Mouse (Mus musculus) mature B cell (primary cell): Measurements from ENCODE around the gene Hoxd1.

Source experiments
- in situ Hi-C: fragments of 300-500 bp; cut with MboI; formaldehyde crosslinking; loops from 2 replicates; pipeline ENCODE4 v1.14.3; 2019

Gene Hoxd1

GRCm38 (mm10) chr2:74732513-74733316 lies 30.1 kb upstream of the Hoxd1 start:
- in situ Hi-C loops: no loop called here

- in situ Hi-C loops: no loop called here
Observed at GRCm38 (mm10) chr2:74733317-74733661, 29.5 kb upstream of the Hoxd1 start.

GRCm38 (mm10) chr2:74733765-74734164 lies 29.0 kb upstream of the Hoxd1 start:
- in situ Hi-C loops: no loop called here

- in situ Hi-C loops: no loop called here
Observed at GRCm38 (mm10) chr2:74734451-74734850, 28.3 kb upstream of the Hoxd1 start.

GRCm38 (mm10) chr2:74734996-74735811 lies 27.6 kb upstream of the Hoxd1 start:
- in situ Hi-C loops: no loop called here

- in situ Hi-C loops: no loop called here
Observed at GRCm38 (mm10) chr2:74735851-74736687, 26.7 kb upstream of the Hoxd1 start.

- in situ Hi-C loops: no loop called here
Observed at GRCm38 (mm10) chr2:74736688-74737577, 25.8 kb upstream of the Hoxd1 start.

GRCm38 (mm10) chr2:74737578-74738070 lies 25.2 kb upstream of the Hoxd1 start:
- in situ Hi-C loops: no loop called here

- in situ Hi-C loops: no loop called here
Observed at GRCm38 (mm10) chr2:74738623-74739475, 23.9 kb upstream of the Hoxd1 start.

- in situ Hi-C loops: no loop called here
Observed at GRCm38 (mm10) chr2:74739476-74739800, 23.3 kb upstream of the Hoxd1 start.

- in situ Hi-C loops: no loop called here
Observed at GRCm38 (mm10) chr2:74739869-74740268, 22.9 kb upstream of the Hoxd1 start.

- in situ Hi-C loops: no loop called here
Observed at GRCm38 (mm10) chr2:74740311-74741091, 22.3 kb upstream of the Hoxd1 start.

GRCm38 (mm10) chr2:74741252-74741978 lies 21.4 kb upstream of the Hoxd1 start:
- in situ Hi-C loops: no loop called here

- in situ Hi-C loops: no loop called here
Observed at GRCm38 (mm10) chr2:74741979-74742277, 20.9 kb upstream of the Hoxd1 start.

GRCm38 (mm10) chr2:74745540-74746297 lies 17.1 kb upstream of the Hoxd1 start:
- in situ Hi-C loops: no loop called here

GRCm38 (mm10) chr2:74746298-74746921 lies 16.4 kb upstream of the Hoxd1 start:
- in situ Hi-C loops: no loop called here

GRCm38 (mm10) chr2:74747006-74747405 lies 15.8 kb upstream of the Hoxd1 start:
- in situ Hi-C loops: no loop called here

- in situ Hi-C loops: no loop called here
Observed at GRCm38 (mm10) chr2:74747661-74748141, 15.1 kb upstream of the Hoxd1 start.
